Mouse (Mus musculus): Measurements from ENCODE around the gene Tmco4. TPM values are rescaled to one million over a fixed set of nuclear protein-coding genes. Genes with fewer than 3 reads are reported as not detected.

The Tmco4 gene
- polyA plus RNA-seq, 1 experiment from 2014 or later, result 1.7 TPM

DNA sequence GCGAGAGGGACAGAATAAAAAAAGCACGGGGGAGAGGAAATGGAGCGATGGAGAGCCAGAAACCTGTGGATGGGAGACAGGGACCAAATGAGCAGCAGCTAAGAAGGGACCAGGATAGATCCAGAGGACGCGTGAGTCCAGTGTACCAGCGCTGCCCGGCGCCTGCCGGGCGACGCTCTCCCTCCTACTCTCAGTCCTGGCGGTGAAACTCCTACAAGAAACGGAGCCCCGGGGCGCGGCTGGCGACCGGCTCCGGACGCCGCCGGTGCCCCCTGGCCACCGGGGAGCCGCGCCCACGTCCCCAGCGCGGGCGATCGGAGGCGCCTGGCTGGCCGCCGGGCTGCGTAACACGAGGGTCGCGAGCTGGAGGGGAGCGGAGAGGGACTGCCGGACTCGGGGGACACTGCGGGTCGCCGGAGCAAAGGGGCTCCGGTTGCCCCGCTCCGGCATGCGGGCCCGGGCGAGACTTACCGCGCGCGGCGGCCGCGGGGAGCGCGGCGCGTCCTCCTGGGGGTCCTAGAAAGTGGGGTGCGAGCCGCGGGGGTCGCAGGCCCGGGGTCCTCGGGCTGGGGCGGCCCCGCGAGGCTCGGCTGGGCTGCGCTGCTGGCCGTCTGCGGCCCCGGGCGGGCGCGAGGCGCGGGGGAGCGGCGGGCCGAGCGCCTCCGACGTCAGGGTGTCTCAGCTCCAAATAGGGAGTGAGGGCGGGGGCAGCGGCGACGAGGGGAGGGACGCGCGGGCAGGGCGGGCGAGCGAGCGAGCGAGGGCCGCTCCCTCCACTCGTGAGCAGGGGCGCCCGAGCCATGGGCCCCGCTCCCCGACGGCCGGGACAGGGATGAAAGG, 119.9 kb downstream of the Tmco4 start, which contains the start of gene Nbl1:
Gene Nbl1 (minus strand): TSS at position 638 of the 840 bp plus-strand sequence.
- no peak within 1 kb of the TSS for H3K27ac ChIP-seq (ENCODE audit: low read depth, low read length)
- peak within 1 kb of the TSS; percentile 82 for H3K4me2 ChIP-seq (ENCODE audit: low read depth)
- H3K9ac ChIP-seq (ENCODE audit: low read length), result peak within 1 kb of the TSS; percentile 67
- WGBS, result under 1% methylated on average over 91 of the region's 105 CpGs
- peak within 1 kb of the TSS; percentile 56 for H3K4me3 ChIP-seq (ENCODE audit: low read depth, low read length)
- ATAC-seq (ENCODE audit: insufficient read depth, low FRiP score, low TSS enrichment) (no peak), DNase-seq (ENCODE audit: low spot score) (no peak)
- H3K36me3 ChIP-seq (ENCODE audit: control insufficient read depth, insufficient read depth, low read length), result no peaks in the 10 kb centered on the region
- no peaks in the 10 kb centered on the region for H3K9me3 ChIP-seq (ENCODE audit: control insufficient read depth, low read length)
- peaks cover 13% of the 10 kb centered on the region for H3K4me1 ChIP-seq (ENCODE audit: control insufficient read depth, insufficient read depth, low read length)
- peaks cover 37% of the 10 kb centered on the region for H3K27me3 ChIP-seq (ENCODE audit: control insufficient read depth, insufficient read depth, low read length)

DNA sequence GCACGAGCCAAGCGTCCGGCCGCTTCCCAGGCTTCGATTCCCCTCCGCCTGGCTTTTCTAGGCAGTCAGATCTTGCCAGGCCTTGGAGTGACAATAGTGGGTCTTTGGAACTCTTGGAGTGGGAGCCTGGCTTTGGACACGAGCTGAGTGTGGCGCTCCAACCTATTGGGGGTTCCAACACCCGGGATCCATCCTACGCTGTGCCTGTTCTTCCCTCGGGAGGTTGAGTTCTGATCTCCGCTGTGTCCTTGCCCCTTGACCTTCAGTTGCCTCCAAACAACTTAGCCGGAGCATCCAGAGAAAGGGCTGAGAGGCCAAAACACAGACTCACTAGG, 120.5 kb downstream of the Tmco4 start:
- DNase-seq (ENCODE audit: low spot score), result no peak
- Histone ChIP-seq H3K36me3 (ENCODE audit: control insufficient read depth, insufficient read depth, low read length) (no peaks in the 10 kb centered on the region), H3K4me1 (ENCODE audit: control insufficient read depth, insufficient read depth, low read length) (peaks cover 13% of the 10 kb centered on the region), H3K9ac (ENCODE audit: low read length) (peak overlapping the region; percentile 67), H3K27me3 (ENCODE audit: control insufficient read depth, insufficient read depth, low read length) (peaks cover 37% of the 10 kb centered on the region), H3K9me3 (ENCODE audit: control insufficient read depth, low read length) (no peaks in the 10 kb centered on the region), H3K4me2 (ENCODE audit: low read depth) (peak overlapping the region; percentile 82), H3K27ac (ENCODE audit: low read depth, low read length) (no peak overlapping the region), H3K4me3 (ENCODE audit: low read depth, low read length) (peak overlapping the region; percentile 56)
- WGBS, result 27% methylated on average over 13 of the region's 13 CpGs
- no peak for ATAC-seq (ENCODE audit: insufficient read depth, low FRiP score, low TSS enrichment)

DNA sequence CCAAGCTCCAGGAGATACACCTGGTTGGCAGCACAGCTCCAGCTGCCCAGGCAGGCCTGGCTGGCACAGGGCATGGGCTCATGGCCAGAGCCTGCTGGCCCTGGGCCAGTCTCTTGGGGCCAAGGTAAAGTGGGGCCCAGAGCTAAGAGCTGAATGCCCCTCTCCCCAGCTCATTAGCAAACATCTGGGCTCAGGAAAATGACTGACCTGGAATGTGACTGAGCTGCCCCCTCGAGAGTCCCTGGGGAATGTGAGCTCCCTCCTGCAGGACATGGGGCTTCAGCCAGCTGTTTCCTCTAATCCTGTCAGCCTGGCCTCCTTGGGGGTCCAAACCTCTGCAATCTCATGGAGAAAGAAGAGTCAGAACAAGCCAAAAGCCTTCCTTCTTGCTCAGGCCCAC, 122.7 kb downstream of the Tmco4 start:
- H3K4me3 ChIP-seq (ENCODE audit: low read depth, low read length), result no peak overlapping the region
- H3K9me3 ChIP-seq (ENCODE audit: control insufficient read depth, low read length), result no peaks in the 10 kb centered on the region
- no peak overlapping the region for H3K9ac ChIP-seq (ENCODE audit: low read length)
- 65% methylated on average over 1 of the region's 1 CpGs for WGBS
- H3K36me3 ChIP-seq (ENCODE audit: control insufficient read depth, insufficient read depth, low read length), result no peaks in the 10 kb centered on the region
- H3K4me1 ChIP-seq (ENCODE audit: control insufficient read depth, insufficient read depth, low read length), result peaks cover 11% of the 10 kb centered on the region
- H3K27ac ChIP-seq (ENCODE audit: low read depth, low read length), result no peak overlapping the region
- ATAC-seq (ENCODE audit: insufficient read depth, low FRiP score, low TSS enrichment), result no peak
- no peak for DNase-seq (ENCODE audit: low spot score)
- H3K27me3 ChIP-seq (ENCODE audit: control insufficient read depth, insufficient read depth, low read length), result peaks cover 35% of the 10 kb centered on the region
- H3K4me2 ChIP-seq (ENCODE audit: low read depth), result no peak overlapping the region

DNA sequence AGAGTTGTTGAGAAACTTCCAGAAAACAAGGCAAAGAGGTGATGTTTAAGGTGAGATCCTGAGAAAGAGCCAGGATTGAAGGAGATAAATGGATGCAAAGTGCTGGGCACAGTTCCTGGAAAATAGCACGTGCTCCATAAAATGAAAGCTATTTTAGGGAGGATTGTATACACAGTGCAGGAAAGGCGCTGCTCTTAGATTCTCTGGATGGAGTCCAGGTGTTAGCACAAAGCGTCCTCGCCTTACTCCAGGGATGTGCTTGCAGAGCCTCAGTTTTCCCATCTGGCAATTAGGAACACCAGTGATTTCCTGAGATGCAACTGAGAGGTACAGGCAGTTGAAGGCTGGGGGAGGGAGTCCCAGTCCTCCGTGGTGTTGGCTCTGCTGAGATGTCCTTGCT, 123.5 kb downstream of the Tmco4 start:
- WGBS, result 79% methylated on average over 5 of the region's 5 CpGs
- no peak overlapping the region for H3K4me3 ChIP-seq (ENCODE audit: low read depth, low read length)
- no peaks in the 10 kb centered on the region for H3K9me3 ChIP-seq (ENCODE audit: control insufficient read depth, low read length)
- DNase-seq (ENCODE audit: low spot score) (no peak), ATAC-seq (ENCODE audit: insufficient read depth, low FRiP score, low TSS enrichment) (no peak)
- no peaks in the 10 kb centered on the region for H3K36me3 ChIP-seq (ENCODE audit: control insufficient read depth, insufficient read depth, low read length)
- no peak overlapping the region for H3K4me2 ChIP-seq (ENCODE audit: low read depth)
- peaks cover 8% of the 10 kb centered on the region for H3K4me1 ChIP-seq (ENCODE audit: control insufficient read depth, insufficient read depth, low read length)
- H3K27me3 ChIP-seq (ENCODE audit: control insufficient read depth, insufficient read depth, low read length), result peaks cover 27% of the 10 kb centered on the region
- no peak overlapping the region for H3K27ac ChIP-seq (ENCODE audit: low read depth, low read length)
- H3K9ac ChIP-seq (ENCODE audit: low read length), result no peak overlapping the region

DNA sequence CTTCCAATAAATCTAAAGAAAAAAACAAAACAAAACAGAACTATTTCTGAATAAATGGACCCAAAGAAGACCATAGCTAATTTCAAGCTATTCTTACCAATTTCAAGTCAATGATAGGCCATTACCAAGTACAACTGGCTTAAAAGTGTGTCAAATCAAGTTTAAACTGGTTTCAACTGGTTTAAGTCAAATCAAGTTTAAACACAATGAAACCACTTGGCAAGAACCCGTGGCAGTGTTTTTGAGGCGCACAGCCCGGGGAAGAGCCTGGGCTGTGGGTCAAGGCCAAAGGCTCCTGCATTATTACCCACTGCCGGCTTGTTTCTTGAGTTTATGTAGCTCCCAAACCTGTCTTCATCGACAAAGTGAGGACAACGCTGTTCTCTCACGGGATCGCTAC, 127.6 kb downstream of the Tmco4 start:
- no peak for ATAC-seq (ENCODE audit: insufficient read depth, low FRiP score, low TSS enrichment)
- Histone ChIP-seq H3K27ac (ENCODE audit: low read depth, low read length) (no peak overlapping the region), H3K9me3 (ENCODE audit: control insufficient read depth, low read length) (no peaks in the 10 kb centered on the region), H3K36me3 (ENCODE audit: control insufficient read depth, insufficient read depth, low read length) (peaks cover 3% of the 10 kb centered on the region), H3K9ac (ENCODE audit: low read length) (no peak overlapping the region), H3K4me3 (ENCODE audit: low read depth, low read length) (no peak overlapping the region), H3K27me3 (ENCODE audit: control insufficient read depth, insufficient read depth, low read length) (no peaks in the 10 kb centered on the region), H3K4me2 (ENCODE audit: low read depth) (no peak overlapping the region), H3K4me1 (ENCODE audit: control insufficient read depth, insufficient read depth, low read length) (no peaks in the 10 kb centered on the region)
- 95% methylated on average over 8 of the region's 8 CpGs for WGBS
- no peak for DNase-seq (ENCODE audit: low spot score)

DNA sequence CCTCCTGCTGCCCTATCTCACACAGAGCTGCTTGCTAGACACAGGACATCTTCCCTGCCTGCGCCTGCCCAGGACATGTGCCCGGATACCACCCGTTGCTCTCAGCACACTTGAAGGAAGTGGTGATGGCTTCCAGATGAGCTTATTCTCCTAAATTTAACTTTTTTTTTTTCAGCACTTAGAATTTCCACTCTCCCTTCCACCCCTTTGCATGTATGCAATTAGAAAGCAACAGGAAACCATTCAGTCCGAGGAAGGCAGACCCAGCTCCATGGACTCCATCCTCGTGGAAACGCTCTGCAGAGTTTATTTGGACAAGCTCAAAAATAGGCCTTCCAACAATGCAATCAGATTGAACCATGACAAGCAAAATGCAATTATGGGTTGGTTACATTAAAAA, 128.9 kb downstream of the Tmco4 start:
- whole genome bisulfite sequencing, result 73% methylated on average over 6 of the region's 6 CpGs

DNA sequence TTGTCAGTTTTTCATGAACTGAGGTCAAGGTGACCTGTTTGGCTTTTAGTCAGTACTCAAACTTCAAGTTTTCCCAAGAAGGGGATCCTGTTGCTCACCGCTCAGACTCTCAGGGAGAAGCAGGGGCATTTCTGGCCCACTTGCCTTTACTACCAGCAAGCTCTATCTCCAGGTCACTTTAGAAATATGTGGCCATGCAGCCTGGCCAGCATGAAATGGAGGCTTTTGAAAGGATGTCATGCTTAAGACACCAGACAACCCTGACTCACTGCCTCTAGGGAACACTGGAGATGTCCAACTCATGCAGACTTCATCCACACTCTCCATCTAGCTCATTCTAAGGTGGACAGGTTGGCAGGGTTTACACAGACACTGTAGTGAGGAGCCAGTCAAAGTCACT, 132.8 kb downstream of the Tmco4 start:
- Histone ChIP-seq H3K4me3 (ENCODE audit: low read depth, low read length) (no peak overlapping the region), H3K9me3 (ENCODE audit: control insufficient read depth, low read length) (no peaks in the 10 kb centered on the region), H3K4me2 (ENCODE audit: low read depth) (no peak overlapping the region), H3K36me3 (ENCODE audit: control insufficient read depth, insufficient read depth, low read length) (peaks cover 3% of the 10 kb centered on the region), H3K4me1 (ENCODE audit: control insufficient read depth, insufficient read depth, low read length) (no peaks in the 10 kb centered on the region), H3K27ac (ENCODE audit: low read depth, low read length) (no peak overlapping the region), H3K9ac (ENCODE audit: low read length) (no peak overlapping the region), H3K27me3 (ENCODE audit: control insufficient read depth, insufficient read depth, low read length) (no peaks in the 10 kb centered on the region)
- ATAC-seq (ENCODE audit: insufficient read depth, low FRiP score, low TSS enrichment) (no peak), DNase-seq (ENCODE audit: low spot score) (no peak)
- 93% methylated on average over 1 of the region's 1 CpGs for WGBS

More for the DNA sequence above, 128.9 kb downstream of the Tmco4 start:
- Histone ChIP-seq H3K9ac (ENCODE audit: low read length) (no peak overlapping the region), H3K4me1 (ENCODE audit: control insufficient read depth, insufficient read depth, low read length) (no peaks in the 10 kb centered on the region), H3K27ac (ENCODE audit: low read depth, low read length) (no peak overlapping the region), H3K4me2 (ENCODE audit: low read depth) (no peak overlapping the region), H3K27me3 (ENCODE audit: control insufficient read depth, insufficient read depth, low read length) (no peaks in the 10 kb centered on the region), H3K9me3 (ENCODE audit: control insufficient read depth, low read length) (no peaks in the 10 kb centered on the region), H3K4me3 (ENCODE audit: low read depth, low read length) (no peak overlapping the region), H3K36me3 (ENCODE audit: control insufficient read depth, insufficient read depth, low read length) (peaks cover 3% of the 10 kb centered on the region)
- DNase-seq (ENCODE audit: low spot score) (no peak), ATAC-seq (ENCODE audit: insufficient read depth, low FRiP score, low TSS enrichment) (no peak)

Other genes starting within 250 kb of the Tmco4 start
- 0.46 and 0.80 TPM in 2 replicates for gene Pla2g2c, start 248.1 kb upstream of the Tmco4 start, polyA plus RNA-seq (2014; fragmentation: Nextera tagmentation; extraction: Ambion mirVana)
- 0.84 and 1.0 TPM in 2 replicates for gene Ubxn10, start 235.7 kb upstream of the Tmco4 start, polyA plus RNA-seq (2014; fragmentation: Nextera tagmentation; extraction: Ambion mirVana)
- gene Pla2g2f, start 215.3 kb upstream of the Tmco4 start, polyA plus RNA-seq (2014; fragmentation: Nextera tagmentation; extraction: Ambion mirVana), result 0.09 and 0.17 TPM in 2 replicates
- 1.7 and 1.8 TPM in 2 replicates for gene Pla2g2d, start 197.2 kb upstream of the Tmco4 start, polyA plus RNA-seq (2014; fragmentation: Nextera tagmentation; extraction: Ambion mirVana)
- gene Pla2g5, start 109.4 kb upstream of the Tmco4 start, polyA plus RNA-seq (2014; fragmentation: Nextera tagmentation; extraction: Ambion mirVana), result not detected in 2 replicates
- gene Gm13030, start 98.9 kb upstream of the Tmco4 start, polyA plus RNA-seq (2014; fragmentation: Nextera tagmentation; extraction: Ambion mirVana), result not detected in 2 replicates
- gene Pla2g2e, start 94.9 kb upstream of the Tmco4 start, polyA plus RNA-seq (2014; fragmentation: Nextera tagmentation; extraction: Ambion mirVana), result not detected in 2 replicates
- 2.8 and 3.3 TPM in 2 replicates for gene Otud3, start 58.9 kb upstream of the Tmco4 start, polyA plus RNA-seq (2014; fragmentation: Nextera tagmentation; extraction: Ambion mirVana)
- not detected in 2 replicates for gene Rnf186, start 5.8 kb upstream of the Tmco4 start, polyA plus RNA-seq (2014; fragmentation: Nextera tagmentation; extraction: Ambion mirVana)
- 0.11 TPM in 1 of 2 replicates, not detected in the other for gene Htr6, start 102.7 kb downstream of the Tmco4 start, polyA plus RNA-seq (2014; fragmentation: Nextera tagmentation; extraction: Ambion mirVana)
- gene Nbl1, start 120.1 kb downstream of the Tmco4 start, polyA plus RNA-seq (2014; fragmentation: Nextera tagmentation; extraction: Ambion mirVana), result 22.0 and 22.8 TPM in 2 replicates
- gene Minos1, start 158.2 kb downstream of the Tmco4 start, polyA plus RNA-seq (2014; fragmentation: Nextera tagmentation; extraction: Ambion mirVana), result 397 and 410 TPM in 2 replicates
- 263 and 269 TPM in 2 replicates for gene Capzb, start 220.0 kb downstream of the Tmco4 start, polyA plus RNA-seq (2014; fragmentation: Nextera tagmentation; extraction: Ambion mirVana)

Data from neural tube, embryonic 11.5 days (tissue).